Mouse (Mus musculus): ENCODE measurements around the gene Prn. TPM values are rescaled to one million over a fixed set of nuclear protein-coding genes. Genes with fewer than 3 reads are reported as not detected.
A peak's percentile ranks its signal among the peaks of the same experiment; 100 is the strongest.

The Prn gene
- total RNA-seq, 2 experiments from 2014 or later, result not detected

DNA sequence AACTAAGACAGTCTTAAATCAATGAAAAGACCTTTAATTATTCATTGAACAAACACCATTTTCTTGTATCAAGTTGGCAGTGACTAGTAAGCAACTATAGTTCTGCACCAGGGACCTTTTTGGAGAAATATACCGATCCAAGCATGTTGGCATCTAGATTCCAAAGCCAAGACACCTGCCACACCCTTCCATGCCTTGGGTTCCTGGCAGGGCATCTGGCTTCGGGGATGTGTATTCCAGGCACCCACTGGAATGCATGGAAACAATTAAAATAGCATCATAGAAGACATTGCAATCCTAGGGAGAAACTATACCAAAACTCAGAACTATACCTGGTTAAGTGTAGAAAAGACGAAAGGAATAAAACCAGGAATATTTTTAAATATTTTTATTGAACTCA, 3.5 kb upstream of the Prn start:
- ATAC-seq (replicated peaks; ENCODE audit: poor library complexity), result no peak

DNA sequence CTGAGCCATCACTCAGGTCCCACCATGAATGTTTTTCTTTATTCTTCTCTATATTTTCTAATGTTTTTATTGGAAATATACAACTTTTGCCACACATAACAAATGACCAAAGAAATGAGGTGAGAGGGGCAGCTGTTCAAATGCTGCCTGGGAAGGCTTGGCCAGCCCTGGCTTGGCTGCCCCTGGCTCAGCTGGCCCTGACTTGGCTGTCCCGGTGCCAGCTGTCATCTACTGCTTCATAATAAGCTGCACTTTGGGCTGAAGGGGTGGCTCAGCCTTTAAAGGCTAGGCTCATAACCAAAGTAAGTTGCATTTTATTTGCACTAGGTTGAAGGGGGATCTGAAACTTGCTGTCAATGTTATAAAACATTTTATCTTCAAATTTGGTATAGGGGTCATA, 2.9 kb upstream of the Prn start:
- no peak for ATAC-seq (replicated peaks; ENCODE audit: poor library complexity)

DNA sequence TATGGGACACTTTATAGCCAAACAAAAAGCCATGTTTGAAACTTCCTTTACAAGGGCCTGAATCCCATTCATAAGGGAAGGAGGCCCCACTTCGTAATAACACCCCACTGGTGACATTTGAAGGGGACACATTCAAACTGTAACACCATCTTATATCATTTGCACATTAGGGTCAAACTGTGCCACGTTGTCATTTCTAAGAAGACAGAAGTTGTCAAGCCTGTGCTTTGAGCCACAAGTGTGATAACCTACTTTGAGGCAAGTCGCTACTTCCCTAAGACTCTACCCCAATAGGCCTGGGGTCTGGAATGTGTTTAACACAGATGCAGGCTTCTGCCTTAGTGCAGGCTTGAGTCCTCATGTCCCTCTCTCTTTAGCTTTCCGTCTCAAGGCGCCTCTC, 2.4 kb upstream of the Prn start:
- no peak for ATAC-seq (replicated peaks; ENCODE audit: poor library complexity)

DNA sequence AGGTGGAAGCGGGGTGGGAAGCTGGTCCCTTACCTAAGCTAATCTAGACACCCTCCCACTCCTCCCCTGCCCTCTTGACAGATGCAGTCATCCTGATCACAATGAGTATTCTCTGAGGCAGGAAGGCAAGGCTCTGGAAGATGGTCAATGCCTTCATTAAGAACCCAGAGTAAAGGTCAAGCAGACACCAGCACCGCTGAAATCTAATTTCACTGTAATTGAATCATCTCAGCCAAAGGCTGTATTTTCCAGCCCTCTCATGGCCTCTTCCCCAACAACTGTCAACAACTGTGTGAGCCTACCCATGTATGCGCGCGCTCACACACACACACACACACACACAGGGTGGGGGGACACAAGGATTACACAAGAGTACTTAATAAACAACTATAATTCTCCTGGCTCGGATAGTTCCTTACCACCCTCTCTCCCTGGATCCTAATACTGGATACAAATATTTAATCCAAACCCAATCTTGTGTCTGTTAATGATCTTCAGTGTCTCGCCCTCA, 1.4 kb upstream of the Prn start:
- no peak for ATAC-seq (replicated peaks; ENCODE audit: poor library complexity)

DNA sequence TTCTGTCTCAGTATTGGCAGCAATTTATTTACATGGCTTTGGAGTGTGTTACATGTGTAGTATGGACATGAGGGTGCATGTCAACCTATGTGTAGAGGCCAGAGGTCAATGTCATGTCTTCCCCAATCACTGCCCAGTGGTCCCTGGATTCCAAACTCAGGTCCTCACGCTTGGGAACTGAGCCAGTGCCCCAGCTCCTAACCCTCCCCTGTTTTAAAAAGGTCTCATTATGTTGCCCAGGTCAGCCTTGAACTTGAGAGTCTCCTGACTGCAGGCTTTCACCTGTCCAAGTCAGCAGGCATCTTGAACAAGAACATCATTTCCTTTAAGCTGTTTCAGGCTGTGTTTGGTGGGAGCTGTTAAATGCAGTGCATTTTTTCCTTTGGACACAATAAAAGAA, 851 bp upstream of the Prn start:
- ATAC-seq (replicated peaks; ENCODE audit: poor library complexity), result no peak

DNA sequence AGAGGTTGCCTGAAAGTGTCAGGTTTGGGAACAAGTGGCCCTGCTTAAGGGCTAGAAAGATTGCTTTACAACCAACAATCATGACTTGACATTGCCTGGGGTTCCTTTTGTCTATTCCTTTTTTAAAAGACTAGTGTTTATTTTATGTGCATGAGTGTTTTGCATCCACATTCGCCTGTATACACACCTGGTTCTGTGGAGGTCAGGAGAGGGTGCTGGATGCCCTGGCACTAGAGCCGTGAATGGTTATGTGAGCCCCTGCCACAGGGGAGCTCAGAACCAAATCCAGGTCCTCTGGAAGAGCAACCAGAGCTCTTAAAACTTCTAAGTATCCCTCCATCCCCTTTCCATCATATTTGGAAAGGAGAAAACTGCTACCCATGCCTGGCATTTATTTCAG, 1.1 kb downstream of the Prn start:
- no peak for ATAC-seq (replicated peaks; ENCODE audit: poor library complexity)

DNA sequence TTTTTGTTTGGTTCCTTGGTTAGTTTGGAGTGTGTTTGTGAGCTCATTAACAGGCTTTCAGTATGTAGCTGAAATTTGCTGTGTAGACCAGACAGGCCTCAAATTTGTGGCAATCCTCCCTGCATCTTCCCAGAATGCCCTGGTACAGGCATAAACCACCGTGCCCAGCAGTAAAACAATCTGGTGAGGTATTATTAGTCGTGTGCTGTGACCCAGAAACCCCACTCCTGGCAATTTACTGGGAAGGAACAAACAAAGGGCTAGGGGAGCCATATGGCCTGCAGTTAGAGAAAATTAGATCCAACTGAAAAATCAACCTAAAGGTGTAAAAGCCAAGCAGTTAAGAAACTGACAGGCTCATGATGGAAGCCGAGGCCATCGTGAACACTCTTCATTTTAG, 1.6 kb downstream of the Prn start:
- no peak for ATAC-seq (replicated peaks; ENCODE audit: poor library complexity)

DNA sequence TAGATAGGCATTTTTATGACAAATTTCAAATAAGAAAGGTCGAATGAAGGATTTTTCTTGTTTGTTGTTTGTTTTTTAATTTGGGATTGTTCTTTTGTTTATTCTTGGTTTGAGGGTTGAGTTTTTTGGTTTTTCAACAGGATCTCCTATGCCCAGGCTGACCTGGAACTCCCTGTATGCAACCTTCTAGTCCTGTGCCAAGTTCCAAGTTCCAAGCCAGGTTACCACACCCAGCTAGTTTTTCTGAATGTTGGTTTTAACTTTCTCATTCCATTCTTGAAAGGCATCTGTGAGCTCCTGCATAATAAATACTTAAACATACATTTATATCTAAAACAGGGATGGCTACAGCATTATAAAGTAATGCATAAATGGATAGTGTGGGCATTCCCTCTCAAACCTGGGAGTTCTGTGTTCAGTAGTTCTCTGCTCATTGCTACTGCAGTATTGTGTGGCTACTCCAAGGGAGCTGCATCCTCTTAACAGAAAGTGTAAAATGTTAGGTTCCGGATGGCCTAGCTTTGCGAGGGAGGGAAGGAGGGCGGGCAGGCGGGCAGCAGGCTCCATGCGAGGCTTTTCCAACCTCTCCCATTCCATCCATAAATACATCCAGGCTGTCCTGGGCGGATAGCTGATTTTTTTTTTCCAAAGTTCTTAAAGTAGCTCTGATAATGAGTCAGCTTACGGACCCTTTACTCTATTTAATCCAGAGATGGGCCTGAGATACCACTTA, 2.9 kb downstream of the Prn start:
- no peak for ATAC-seq (replicated peaks; ENCODE audit: poor library complexity)

DNA sequence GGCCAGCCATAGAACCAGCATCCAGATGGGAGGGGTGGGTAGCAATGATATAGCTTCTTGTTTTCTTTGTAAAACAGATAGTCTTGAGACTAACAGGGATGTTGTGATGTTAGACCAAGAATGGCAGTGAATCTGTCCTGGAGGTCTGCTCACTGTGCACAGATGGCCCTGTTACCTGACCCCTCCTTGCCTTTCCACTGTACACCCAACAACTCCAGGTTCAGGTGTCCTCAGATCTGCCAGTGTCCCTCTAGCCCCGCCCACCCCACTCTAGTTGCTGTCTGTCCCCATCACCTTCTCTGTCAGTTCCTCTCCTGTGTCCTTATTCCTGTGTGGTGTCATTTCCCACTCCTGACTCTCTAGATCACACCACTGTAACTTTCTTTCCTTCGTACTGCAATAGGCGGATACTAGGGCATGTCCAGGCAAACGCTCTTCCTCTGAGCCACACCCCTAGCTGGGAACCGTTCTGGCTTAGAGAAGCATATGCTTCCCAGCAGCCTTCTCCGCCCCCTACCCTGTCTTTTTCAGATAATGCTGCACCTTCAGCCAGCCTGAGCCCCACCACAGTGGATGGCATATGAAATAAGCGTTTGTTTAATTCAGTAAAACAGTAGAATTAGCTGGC, 22.6 kb downstream of the Prn start:
- ATAC-seq (replicated peaks; ENCODE audit: poor library complexity), result no peak

DNA sequence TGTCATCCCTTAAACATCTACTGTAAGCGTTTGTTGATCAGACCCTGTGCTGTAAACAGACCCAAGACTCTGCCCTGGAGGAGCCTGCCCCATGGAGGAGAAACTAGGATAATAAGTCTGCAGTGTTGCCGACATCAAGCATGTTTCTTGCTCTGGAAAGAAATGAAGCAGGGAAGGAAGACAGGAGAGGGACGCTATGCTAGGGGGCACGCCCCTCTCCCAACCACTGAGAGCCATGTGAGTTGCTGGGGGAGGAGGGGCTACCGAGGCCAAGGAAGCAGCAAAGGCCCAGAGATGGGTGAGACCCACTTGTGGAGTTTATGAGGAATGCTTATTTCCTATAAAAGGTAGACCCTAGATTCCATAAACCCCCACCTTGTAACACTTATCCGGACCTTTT, 23.3 kb downstream of the Prn start:
- no peak for ATAC-seq (replicated peaks; ENCODE audit: poor library complexity)

DNA sequence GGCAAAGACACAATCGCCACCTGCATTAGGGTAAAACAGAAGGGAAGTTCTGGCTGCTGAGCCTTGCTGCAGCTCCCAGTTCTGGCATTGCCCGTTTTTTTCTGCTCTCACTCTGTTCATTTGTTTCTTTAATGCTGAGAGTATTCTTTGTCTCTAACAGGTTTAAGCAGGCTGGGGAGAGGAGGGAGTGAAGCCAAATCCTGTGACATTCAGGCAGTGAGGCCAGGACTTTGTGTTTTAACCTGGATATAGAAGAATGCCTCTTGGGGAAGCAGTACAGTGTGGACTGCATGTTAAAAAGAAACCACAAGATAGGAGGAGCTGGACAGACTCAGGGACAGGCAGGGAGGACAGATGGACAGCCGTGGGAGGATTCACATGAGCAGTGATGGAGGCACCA, 23.8 kb downstream of the Prn start:
- ATAC-seq (replicated peaks; ENCODE audit: poor library complexity), result no peak

DNA sequence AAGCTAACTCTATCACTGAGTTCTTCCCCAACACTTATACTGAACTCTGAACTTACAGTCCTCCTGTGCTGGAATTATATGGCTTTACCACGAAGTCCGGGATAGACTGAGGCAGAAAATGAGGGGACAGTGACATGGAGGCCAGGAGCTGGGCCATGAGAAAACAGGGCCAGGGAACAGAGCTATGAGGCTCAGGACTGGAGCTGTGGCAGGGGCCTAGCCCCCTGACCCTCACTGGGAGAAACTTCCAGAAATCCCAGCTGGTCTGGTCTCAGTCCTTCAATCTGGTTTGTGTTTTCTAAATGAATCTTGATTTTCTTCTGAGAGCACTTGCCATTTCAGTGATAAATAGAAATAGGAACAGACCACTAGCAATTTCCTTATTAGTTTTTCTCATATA, 24.5 kb downstream of the Prn start:
- no peak for ATAC-seq (replicated peaks; ENCODE audit: poor library complexity)

DNA sequence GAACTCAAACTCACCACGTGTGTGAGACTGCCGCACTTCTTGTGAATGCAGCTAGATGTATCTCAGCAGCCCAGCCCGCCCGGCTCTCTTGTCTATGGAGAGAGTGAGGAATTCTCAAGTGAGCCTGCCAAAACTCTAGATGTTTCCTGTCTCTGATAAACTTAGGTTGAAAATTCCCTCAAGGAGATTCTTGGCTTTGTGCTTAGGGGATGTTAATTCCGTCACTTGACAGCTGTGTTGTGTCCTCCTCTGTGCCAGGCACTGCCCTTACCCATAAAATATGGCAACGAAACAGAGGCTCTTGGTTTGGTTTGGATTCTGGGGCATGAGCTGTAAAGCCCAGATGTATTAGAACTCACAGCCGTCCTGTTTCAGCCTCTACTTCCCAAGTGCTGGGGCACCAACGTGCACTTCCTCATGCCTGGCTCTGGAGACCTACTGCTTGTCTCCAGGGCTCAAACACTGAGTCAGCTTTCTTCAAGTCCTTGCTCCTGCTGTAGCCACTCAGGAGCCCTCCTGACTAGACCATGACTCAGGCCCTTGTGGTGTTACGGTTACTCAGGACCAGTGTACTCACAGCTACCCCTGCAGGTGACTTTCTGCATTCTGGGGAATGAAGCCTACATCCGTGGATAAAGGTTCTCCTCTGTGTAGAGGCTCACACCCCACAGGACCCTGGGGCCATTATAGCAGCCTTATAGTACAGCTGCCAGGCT, 25.8 kb downstream of the Prn start:
- ATAC-seq (replicated peaks; ENCODE audit: poor library complexity), result peak; percentile 90

DNA sequence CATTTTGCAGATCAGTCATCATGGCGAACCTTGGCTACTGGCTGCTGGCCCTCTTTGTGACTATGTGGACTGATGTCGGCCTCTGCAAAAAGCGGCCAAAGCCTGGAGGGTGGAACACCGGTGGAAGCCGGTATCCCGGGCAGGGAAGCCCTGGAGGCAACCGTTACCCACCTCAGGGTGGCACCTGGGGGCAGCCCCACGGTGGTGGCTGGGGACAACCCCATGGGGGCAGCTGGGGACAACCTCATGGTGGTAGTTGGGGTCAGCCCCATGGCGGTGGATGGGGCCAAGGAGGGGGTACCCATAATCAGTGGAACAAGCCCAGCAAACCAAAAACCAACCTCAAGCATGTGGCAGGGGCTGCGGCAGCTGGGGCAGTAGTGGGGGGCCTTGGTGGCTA, 26.7 kb downstream of the Prn start:
- no peak for ATAC-seq (replicated peaks; ENCODE audit: poor library complexity)

DNA sequence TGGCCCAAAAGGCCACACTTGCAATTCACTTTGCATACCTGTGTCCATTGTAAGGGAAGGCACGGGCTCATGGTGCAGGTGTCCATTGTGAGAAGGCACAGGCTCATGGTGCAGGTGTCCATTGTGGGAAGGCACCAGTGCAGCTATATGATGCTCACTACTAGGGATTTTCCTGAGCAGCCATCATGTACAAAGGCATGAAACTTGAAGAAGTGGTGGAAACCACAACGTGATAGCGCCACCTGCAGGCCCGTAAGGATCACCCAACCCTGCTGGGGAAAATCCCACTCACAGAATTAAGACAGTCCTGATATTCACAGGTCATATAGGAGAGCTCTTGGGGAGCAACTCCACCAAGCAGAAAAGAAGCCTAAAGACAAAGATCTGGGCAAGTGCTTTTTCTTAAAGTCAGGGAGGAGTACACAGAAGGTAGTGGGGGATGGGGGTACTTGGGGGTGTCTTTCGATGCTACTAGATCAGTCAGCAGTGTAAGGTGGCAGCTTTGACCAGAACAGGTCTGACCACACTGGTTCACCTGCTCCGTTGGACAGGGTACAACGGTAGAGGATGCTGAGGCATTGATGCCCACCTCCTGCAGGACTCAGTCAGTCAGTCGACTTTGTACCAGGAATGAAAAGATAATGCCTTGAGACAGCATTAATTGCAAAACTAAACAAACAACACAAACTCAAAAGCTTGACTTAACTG, 29.8 kb downstream of the Prn start:
- peak; percentile 68 for ATAC-seq (replicated peaks; ENCODE audit: poor library complexity)

DNA sequence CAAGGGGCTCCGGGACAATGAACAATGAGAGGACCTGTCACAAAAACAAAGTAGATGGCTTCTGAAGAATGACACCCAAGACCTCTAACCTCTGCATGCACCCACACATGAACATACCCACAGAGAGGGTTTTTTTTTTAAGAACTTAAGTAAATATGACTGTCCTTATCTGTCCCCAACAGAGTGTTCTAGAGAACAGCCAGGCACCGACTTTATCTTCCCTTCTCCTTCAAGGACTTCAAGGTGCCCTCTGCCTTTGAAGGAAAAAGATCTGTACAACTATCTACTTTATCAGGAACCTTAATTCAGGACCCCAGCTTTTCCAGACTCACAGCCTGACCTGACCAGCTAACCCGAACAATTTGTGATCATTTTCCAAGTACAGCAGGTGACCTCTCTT, 30.7 kb downstream of the Prn start:
- ATAC-seq (replicated peaks; ENCODE audit: poor library complexity), result peak; percentile 19; the same call in 1 of the 2 replicates

DNA sequence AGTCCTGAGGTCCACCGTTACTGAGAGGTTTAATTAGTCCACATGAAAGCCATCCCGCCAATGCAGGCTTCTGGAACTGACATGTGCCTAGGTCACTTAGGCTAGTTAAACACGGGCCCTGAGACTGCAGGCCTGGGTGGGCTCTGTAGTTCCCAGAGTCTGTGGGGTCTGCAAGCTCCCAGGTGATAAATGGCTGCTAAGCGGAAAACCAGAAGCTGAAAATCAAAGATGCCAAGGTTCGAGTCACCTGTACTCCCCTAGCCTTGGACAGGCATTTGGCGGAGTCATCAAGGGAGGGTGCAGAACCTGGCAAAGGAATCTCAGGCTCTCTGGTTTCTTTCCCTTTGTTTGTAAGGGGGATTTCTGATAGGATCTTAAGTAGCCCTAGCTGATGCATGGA, 31.7 kb downstream of the Prn start:
- no peak for ATAC-seq (replicated peaks; ENCODE audit: poor library complexity)

DNA sequence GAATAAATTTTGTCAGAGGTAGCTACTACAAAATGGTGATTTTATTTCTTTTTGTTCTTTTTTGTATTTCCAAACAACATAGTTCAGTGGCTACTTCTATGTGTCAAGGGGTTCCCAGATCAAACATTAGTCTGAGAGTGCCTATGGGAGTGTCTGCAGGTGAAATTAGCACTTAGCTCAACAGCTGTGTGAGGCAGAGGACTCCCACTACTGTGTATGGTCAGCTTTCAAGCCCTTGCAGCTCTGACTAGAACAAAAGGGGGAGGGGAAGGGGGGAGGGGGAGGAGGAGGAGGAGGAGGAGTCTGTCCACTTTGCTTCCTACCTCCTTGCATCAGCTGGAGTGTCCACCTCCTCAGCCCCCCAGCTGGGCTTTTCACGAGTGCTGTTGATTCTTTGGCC, 34.6 kb downstream of the Prn start:
- ATAC-seq (replicated peaks; ENCODE audit: poor library complexity), result no peak

DNA sequence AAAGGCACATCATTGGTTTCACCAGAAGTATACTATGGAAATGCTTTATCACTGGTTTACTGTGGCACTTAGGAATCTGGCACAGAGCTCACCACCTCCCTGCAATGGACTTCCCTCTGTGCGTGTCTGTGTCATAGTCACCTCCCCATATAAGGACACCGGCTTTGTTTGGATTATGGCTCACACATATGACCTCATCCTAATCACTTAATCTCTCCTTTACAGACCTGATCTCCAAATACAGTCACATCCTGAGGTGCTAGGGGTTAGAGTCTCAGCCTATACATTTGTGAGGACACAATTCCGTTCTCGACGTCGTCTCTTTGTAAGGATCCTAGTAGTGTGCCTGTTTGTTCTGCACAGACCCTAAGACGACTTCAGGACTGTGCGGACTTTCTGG, 35.5 kb downstream of the Prn start:
- ATAC-seq (replicated peaks; ENCODE audit: poor library complexity), result no peak

DNA sequence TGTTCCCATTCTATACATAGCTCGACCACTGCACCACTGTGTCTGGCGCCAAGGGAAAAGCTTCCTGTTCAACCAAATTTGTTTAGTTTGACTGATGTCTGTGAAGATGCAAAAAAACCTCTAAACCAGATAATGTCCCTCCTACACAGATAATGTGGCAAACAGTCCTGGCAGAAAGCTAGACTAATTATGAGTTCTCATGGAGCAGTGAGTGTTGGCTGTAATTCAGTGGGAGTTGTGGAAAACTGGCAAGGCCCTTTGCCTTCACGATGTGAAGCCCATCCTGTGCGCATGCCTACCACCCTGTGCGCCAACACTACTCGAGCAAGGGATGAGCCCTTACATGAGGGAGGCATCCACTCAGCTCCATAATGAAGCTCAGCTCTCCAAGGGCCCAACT, 36.0 kb downstream of the Prn start:
- no peak for ATAC-seq (replicated peaks; ENCODE audit: poor library complexity)

DNA sequence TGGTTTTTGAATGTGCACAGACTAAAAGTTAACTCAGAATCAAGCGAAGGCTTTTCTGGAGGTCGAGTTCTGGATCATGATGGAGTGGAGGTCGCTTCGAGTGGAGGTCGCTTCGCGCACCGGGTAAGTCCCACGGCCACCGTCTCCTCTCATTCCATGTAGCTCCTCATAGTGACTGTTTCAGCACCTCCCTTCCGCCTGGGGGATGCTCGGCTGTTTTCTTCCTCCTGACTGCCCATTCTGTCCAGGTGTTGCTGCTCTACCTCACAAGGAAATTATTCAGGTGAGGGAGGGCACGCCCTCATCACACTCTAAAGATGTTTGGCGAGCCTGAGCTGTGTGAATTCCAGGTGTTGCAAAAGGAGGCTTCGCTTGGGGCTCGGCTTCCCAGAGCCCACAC, 36.6 kb downstream of the Prn start:
- ATAC-seq (replicated peaks; ENCODE audit: poor library complexity), result no peak

DNA sequence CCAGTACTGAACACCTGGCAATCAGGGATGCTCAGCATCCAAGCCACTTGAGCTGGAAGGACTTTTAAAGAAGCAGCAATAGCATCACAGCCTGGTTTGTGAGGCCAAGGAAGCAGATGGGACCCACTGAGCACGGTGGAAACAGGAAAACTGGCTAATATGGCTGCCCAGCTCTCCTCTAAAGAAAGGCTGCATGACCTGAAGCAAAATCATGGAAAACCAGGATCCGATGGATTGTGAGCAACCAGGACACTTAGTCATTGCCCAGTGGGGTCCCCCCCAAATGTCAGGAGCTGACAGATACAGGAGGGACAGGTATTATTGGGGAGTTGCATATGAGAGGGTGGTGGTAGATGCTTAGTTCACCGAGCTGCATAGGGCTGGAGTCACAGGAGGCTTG, 38.4 kb downstream of the Prn start:
- no peak for ATAC-seq (replicated peaks; ENCODE audit: poor library complexity)

All from megakaryocyte progenitor cell, adult 5-6 weeks (primary cell).